Mouse (Mus musculus) splenic B cell, adult 2 months (primary cell): ENCODE measurements at regions not wholly inside any gene's neighbourhood (a gene's known extent, or its start where the extent isn't known, plus 50 kb on each side); places are given as distances from the start of the nearest gene placed in this dataset.

Experiments
- DNase-seq: peaks from one replicate; pipeline ENCODE4 v3.0.0-alpha.2; 2011; ENCODE audit warnings: low read depth, low spot score
- H3K27me3 ChIP-seq: 2 replicates; pipeline ENCODE4 v1.6.1; 2012; ENCODE audit warnings: mild to moderate bottlenecking, low read length, moderate library complexity, mixed read lengths; ENCODE audit not compliant: control insufficient read depth, poor library complexity, insufficient read depth, severe bottlenecking
- H3K36me3 ChIP-seq: 2 replicates; pipeline ENCODE4 v1.6.1; 2012; ENCODE audit warnings: mild to moderate bottlenecking, low read length, moderate library complexity, mixed read lengths; ENCODE audit not compliant: control insufficient read depth, poor library complexity, insufficient read depth, severe bottlenecking

GRCm38 (mm10) chr15:62792084-62792483, 1052.9 kb downstream of the Gsdmc2 start:
- Histone ChIP-seq H3K36me3 (no peaks in the 10 kb centered on the region), H3K27me3 (no peaks in the 10 kb centered on the region)
- no peak for DNase-seq

DNA sequence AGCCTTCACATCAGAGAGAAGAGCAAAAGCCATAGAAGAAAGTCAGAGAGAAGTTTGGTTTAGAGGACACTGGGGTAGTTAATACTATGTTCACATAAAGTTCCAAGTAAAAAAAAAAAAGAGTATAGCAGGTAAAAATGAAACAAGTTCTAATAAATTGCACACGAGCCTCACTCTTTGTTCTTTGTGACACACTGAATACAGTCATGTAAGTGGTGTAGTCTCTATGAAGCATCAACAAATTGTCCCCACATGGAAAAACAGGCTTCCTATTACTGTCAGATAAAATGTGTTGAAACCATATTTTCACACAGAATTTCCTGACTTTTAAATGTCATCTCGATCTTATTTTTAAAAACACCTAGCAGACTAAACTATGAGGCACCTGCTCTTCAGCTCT, 1057.2 kb downstream of the Gsdmc2 start:
- Histone ChIP-seq H3K27me3 (no peaks in the 10 kb centered on the region), H3K36me3 (no peaks in the 10 kb centered on the region)
- DNase-seq = no peak

DNA sequence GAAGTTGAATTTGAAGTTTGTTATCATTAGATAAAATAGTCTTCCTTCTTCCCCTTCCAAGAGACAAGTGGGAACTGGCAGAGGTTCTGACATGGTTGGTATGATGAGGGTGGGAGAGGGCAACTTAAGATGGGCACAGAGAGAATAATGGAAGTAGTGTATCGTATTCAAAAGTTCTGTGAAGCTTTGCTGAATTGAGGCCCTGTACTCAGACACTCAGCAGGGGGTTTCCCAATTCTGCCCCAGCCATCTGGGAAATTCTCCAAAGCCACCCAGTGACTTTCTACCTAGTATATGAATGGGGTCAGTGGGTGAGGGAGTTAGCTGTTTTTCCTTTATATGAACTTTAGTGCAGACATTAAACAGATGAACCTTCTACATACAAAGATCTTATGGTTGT, 1058.7 kb downstream of the Gsdmc2 start:
- Histone ChIP-seq H3K27me3 (no peaks in the 10 kb centered on the region), H3K36me3 (no peaks in the 10 kb centered on the region)
- DNase-seq = no peak

- H3K27me3 ChIP-seq = no peaks in the 10 kb centered on the region
- DNase-seq = no peak
- no peaks in the 10 kb centered on the region for H3K36me3 ChIP-seq
These were observed 1060.4 kb downstream of the Gsdmc2 start for GRCm38 (mm10) chr15:62784456-62785139.

DNA sequence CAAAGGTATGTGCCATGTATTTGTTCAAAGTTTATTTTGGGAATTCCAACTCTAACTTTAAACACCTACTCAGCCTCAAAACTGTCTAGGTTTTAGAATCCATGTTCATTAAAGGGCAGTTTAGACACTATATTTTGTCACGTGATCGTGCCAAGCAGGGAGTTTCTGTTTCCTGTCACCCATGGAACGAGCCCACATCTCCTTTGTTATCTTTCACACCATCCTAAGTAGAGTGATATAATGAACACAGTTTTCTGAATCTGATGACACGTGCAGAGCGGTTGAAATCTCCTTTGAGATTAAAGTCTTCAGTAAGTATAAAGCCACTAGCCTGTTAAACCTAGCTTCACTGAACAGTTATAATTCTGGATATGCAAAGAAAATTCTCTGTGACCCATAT, 1066.1 kb downstream of the Gsdmc2 start:
- Histone ChIP-seq H3K36me3 (no peaks in the 10 kb centered on the region), H3K27me3 (no peaks in the 10 kb centered on the region; the same call in 1 of the 2 replicates)
- DNase-seq = no peak

- DNase-seq = no peak
- Histone ChIP-seq H3K27me3 (no peaks in the 10 kb centered on the region), H3K36me3 (no peaks in the 10 kb centered on the region)
These were observed 1092.3 kb downstream of the Gsdmc2 start for GRCm38 (mm10) chr15:62752686-62753085.

GRCm38 (mm10) chr15:62743879-62744278, 1101.1 kb downstream of the Gsdmc2 start:
- no peaks in the 10 kb centered on the region for H3K27me3 ChIP-seq
- no peaks in the 10 kb centered on the region for H3K36me3 ChIP-seq
- no peak for DNase-seq

DNA sequence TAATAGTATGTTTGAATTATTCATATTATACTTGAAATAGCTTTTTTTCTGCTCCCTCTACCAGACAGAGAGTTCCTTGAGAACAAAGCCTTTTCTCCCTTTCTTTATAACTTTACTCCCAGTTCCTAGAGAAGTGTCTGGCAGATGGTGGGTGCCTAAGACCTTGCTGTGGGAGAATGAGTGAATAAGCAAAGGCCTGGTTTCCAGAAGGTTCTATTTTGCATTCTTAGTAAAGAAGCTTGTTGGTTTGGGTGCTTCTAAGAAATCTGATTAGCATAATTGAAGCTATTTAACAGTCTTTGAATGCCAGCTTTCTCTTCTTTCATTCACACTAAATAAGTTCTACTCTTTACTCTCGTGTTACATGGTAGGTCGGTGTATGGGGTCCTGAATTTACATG, 1104.2 kb downstream of the Gsdmc2 start:
- Histone ChIP-seq H3K36me3 (no peaks in the 10 kb centered on the region), H3K27me3 (no peaks in the 10 kb centered on the region)
- DNase-seq = no peak

DNA sequence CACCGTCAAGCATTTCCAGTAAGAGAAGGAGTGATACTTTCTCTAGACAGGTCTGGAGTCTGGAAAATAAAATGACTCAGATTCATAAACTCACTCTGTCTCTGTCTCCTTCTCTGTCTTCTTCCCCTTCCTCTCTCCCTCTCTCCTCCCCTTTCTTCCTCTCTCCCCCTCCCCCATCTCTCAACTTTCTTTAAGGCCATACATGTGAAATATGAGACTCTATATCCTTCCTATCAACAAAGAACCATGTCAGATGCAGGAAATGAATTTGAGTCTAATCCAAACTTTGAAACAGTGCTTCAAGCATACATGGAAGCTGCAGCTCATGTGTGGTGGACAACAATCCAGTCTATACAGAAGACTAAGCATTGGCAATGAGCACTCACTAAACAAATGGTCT, 1109.6 kb downstream of the Gsdmc2 start:
- DNase-seq = no peak
- H3K36me3 ChIP-seq = no peaks in the 10 kb centered on the region
- H3K27me3 ChIP-seq = no peaks in the 10 kb centered on the region

DNA sequence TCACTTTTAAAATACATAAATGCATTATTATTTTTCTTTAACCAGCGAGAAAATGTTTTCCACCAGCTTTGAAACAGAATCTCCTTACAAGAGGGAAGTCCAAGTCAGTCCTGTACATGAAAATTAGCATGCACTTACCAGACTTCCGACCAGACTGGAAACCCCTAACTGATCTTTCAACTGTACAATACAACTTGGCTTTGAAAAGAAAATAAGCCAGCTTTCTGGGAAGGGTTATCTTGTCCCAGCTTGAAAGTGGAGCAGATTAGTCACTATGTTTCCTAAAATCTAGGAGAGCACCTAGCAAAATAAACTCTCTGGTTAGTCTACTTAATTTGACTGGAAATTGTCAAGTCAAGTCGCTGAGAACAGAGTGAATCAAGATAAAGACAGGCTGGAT, 1110.1 kb downstream of the Gsdmc2 start:
- H3K27me3 ChIP-seq = no peaks in the 10 kb centered on the region
- no peaks in the 10 kb centered on the region for H3K36me3 ChIP-seq
- peak; percentile 2 for DNase-seq

GRCm38 (mm10) chr15:62730524-62730923, 1114.5 kb downstream of the Gsdmc2 start:
- DNase-seq = no peak
- no peaks in the 10 kb centered on the region for H3K27me3 ChIP-seq
- H3K36me3 ChIP-seq = no peaks in the 10 kb centered on the region

- Histone ChIP-seq H3K27me3 (no peaks in the 10 kb centered on the region), H3K36me3 (no peaks in the 10 kb centered on the region)
- no peak for DNase-seq
These were observed 1130.7 kb downstream of the Gsdmc2 start for GRCm38 (mm10) chr15:62714265-62714664.

GRCm38 (mm10) chr15:62712543-62713131, 1132.3 kb downstream of the Gsdmc2 start:
- H3K36me3 ChIP-seq = no peaks in the 10 kb centered on the region
- H3K27me3 ChIP-seq = no peaks in the 10 kb centered on the region
- no peak for DNase-seq

- no peaks in the 10 kb centered on the region for H3K36me3 ChIP-seq
- H3K27me3 ChIP-seq = no peaks in the 10 kb centered on the region
- no peak for DNase-seq
These were observed 1132.9 kb downstream of the Gsdmc2 start for GRCm38 (mm10) chr15:62712060-62712542.

- no peak for DNase-seq
- Histone ChIP-seq H3K36me3 (no peaks in the 10 kb centered on the region), H3K27me3 (no peaks in the 10 kb centered on the region)
These were observed 1135.4 kb downstream of the Gsdmc2 start for GRCm38 (mm10) chr15:62709546-62709945.

GRCm38 (mm10) chr15:62698559-62698958, 1146.4 kb downstream of the Gsdmc2 start:
- DNase-seq = peak; percentile 1
- H3K36me3 ChIP-seq = no peaks in the 10 kb centered on the region
- H3K27me3 ChIP-seq = no peaks in the 10 kb centered on the region
